Mouse (Mus musculus) myocyte (in vitro differentiated cells): ENCODE measurements at regions not wholly inside any gene's neighbourhood (a gene's known extent, or its start where the extent isn't known, plus 50 kb on each side); places are given as distances from the start of the nearest gene placed in this dataset.

Experiments
- CEBPB ChIP-seq: IDR thresholded peaks from 2 replicates; pipeline ENCODE4 v1.6.1; 2011; ENCODE audit warnings: mild to moderate bottlenecking, moderate library complexity; ENCODE audit not compliant: poor library complexity, insufficient read depth, severe bottlenecking
- E2F4 ChIP-seq: IDR thresholded peaks from one replicate; pipeline ENCODE4 v1.6.1; 2011; ENCODE audit warnings: mild to moderate bottlenecking, control low read depth, moderate library complexity; ENCODE audit not compliant: insufficient read depth
- MAX ChIP-seq: IDR thresholded peaks from one replicate; pipeline ENCODE4 v1.6.1; 2011; ENCODE audit warnings: low read depth, mild to moderate bottlenecking, control low read depth
- MYOD1 ChIP-seq, 3 experiments: IDR thresholded peaks; one replicate each; pipeline ENCODE4 v1.6.1; 2011; ENCODE audit warnings: control low read depth in 2 of 3, low read depth in 2 of 3, mild to moderate bottlenecking in 2 of 3, moderate library complexity in 1 of 3; ENCODE audit not compliant: insufficient read length in 2 of 3, control insufficient read depth in 1 of 3
- MYOG ChIP-seq, 3 experiments: IDR thresholded peaks; one replicate each; pipeline ENCODE4 v1.6.1; 2011; ENCODE audit warnings: control low read depth in 2 of 3, low read depth in 2 of 3, mild to moderate bottlenecking in 2 of 3; ENCODE audit not compliant: insufficient read length in 2 of 3, control insufficient read depth in 1 of 3, insufficient read depth in 1 of 3
- POLR2A ChIP-seq: IDR thresholded peaks from one replicate; pipeline ENCODE4 v1.6.1; 2011; ENCODE audit warnings: low read depth, mild to moderate bottlenecking, control low read depth, moderate library complexity; ENCODE audit not compliant: insufficient read length
- POLR2AphosphoS2 ChIP-seq: IDR thresholded peaks from one replicate; pipeline ENCODE4 v1.6.1; 2011; ENCODE audit warnings: low read depth, control low read depth; ENCODE audit not compliant: insufficient read length
- SRF ChIP-seq: IDR thresholded peaks from one replicate; pipeline ENCODE4 v1.6.1; 2011; ENCODE audit warnings: low read depth; ENCODE audit not compliant: control insufficient read depth, insufficient read length
- USF1 ChIP-seq: IDR thresholded peaks from one replicate; pipeline ENCODE4 v1.6.1; 2011; ENCODE audit warnings: low read depth, mild to moderate bottlenecking, control low read depth, moderate library complexity

- TF ChIP-seq POLR2A (no peak), MYOG (IDR thresholded peaks at IDR 0.05; ENCODE audit: control insufficient read depth in 1 of 3, insufficient read depth in 1 of 3, insufficient read length in 2 of 3, low read depth in 2 of 3) (no peak), USF1 (no peak), SRF (no peak), POLR2AphosphoS2 (no peak), MAX (no peak), CEBPB (no peak), E2F4 (no peak), MYOD1 (IDR thresholded peaks at IDR 0.05; ENCODE audit: control insufficient read depth in 1 of 3, insufficient read length in 2 of 3, low read depth in 2 of 3) (no peak)
These were observed 337.6 kb downstream of the Mex3b start for GRCm38 (mm10) chr7:83204701-83205100.
